Mouse (Mus musculus) forebrain, embryonic 16.5 days (tissue): Measurements from ENCODE around the gene Celf5. TPM values are rescaled to one million over a fixed set of nuclear protein-coding genes. Genes with fewer than 3 reads are reported as not detected.

Source experiments
- ATAC-seq: fragments of 200-750 bp; cut with Nextera tagmentation; 2 replicates; pipeline ENCODE4 v1.8.0; 2017; ENCODE audit warnings: mild to moderate bottlenecking, moderate library complexity
- H3K27ac ChIP-seq: fragments of 300-500 bp; sonication (generic); 2 replicates; pipeline ENCODE4 v1.5.1; 2014; ENCODE audit warnings: low read length, control low read depth
- H3K27me3 ChIP-seq: fragments of 300-500 bp; sonication (generic); replicated peaks from 2 replicates; pipeline ENCODE4 v1.6.1; 2014; ENCODE audit warnings: low read length; ENCODE audit not compliant: control insufficient read depth, insufficient read depth
- H3K36me3 ChIP-seq: fragments of 300-500 bp; sonication (generic); 2 replicates; pipeline ENCODE4 v1.6.1; 2014; ENCODE audit not compliant: control insufficient read depth, insufficient read depth
- H3K4me1 ChIP-seq: fragments of 300-500 bp; sonication (generic); replicated peaks from 2 replicates; pipeline ENCODE4 v1.6.1; 2014; ENCODE audit warnings: low read length; ENCODE audit not compliant: control insufficient read depth, insufficient read depth
- H3K4me2 ChIP-seq: fragments of 300-500 bp; sonication (generic); 2 replicates; pipeline ENCODE4 v1.6.1; 2014; ENCODE audit warnings: mild to moderate bottlenecking, low read length, control low read depth
- H3K4me3 ChIP-seq: fragments of 300-500 bp; sonication (generic); replicated peaks from 2 replicates; pipeline ENCODE4 v1.5.1; 2014; ENCODE audit warnings: mild to moderate bottlenecking, low read length, control low read depth
- H3K9ac ChIP-seq: fragments of 300-500 bp; sonication (generic); replicated peaks from 2 replicates; pipeline ENCODE4 v1.6.1; 2014; ENCODE audit warnings: low read depth, low read length, control low read depth
- H3K9me3 ChIP-seq: fragments of 300-500 bp; sonication (generic); 2 replicates; pipeline ENCODE4 v1.6.1; 2016; ENCODE audit warnings: low read length; ENCODE audit not compliant: control insufficient read depth
- WGBS: fragments of 180-500 bp; shearing (Covaris S2); extraction: QIAGEN DNeasy Blood & Tissue Kit; methylation state at CpG from one replicate; pipeline ENCODE4 v1.1.7; 2014; 5-methylcytosine and 5-hydroxymethylcytosine counted together
- polyA plus RNA-seq: library from polyadenylated mRNA; unstranded; fragments of >200 nt; fragmentation: Nextera tagmentation; extraction: Ambion mirVana; gene quantifications from 2 replicates; pipeline ENCODE4 v1.2.1, GENCODE M21; 2015

The Celf5 gene
- polyA plus RNA-seq, 1 experiment from 2014 or later = 93.0 TPM

DNA sequence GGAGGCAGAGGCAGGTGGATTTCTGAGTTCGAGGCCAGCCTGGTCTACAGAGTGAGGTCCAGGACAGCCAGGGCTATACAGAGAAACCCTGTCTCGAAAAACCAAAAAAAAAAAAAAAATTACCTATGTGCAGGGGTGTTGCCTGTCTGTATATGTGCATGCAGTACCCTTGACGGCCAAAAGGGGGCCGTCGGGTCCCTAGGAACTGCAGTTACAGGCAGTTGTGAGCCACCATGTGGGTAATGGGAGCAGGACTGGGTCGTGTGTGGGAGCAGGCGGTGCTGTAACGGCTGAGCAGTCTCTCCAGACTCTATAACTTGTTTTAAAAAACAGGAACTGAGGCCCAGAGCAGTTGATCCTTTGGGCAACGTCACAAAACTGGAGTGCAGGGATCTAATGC, 1.5 kb upstream of the Celf5 start:
- no peak overlapping the region for H3K9ac ChIP-seq
- ATAC-seq = no peak
- H3K9me3 ChIP-seq = no peaks in the 10 kb centered on the region
- H3K4me1 ChIP-seq = peaks cover 30% of the 10 kb centered on the region
- H3K27me3 ChIP-seq = no peaks in the 10 kb centered on the region
- peaks cover 19% of the 10 kb centered on the region for H3K36me3 ChIP-seq
- WGBS = 25% methylated on average over 9 of the region's 9 CpGs
- peak overlapping the region; percentile 55; the same call in 1 of the 2 replicates for H3K27ac ChIP-seq
- H3K4me2 ChIP-seq = no peak overlapping the region
- no peak overlapping the region for H3K4me3 ChIP-seq

DNA sequence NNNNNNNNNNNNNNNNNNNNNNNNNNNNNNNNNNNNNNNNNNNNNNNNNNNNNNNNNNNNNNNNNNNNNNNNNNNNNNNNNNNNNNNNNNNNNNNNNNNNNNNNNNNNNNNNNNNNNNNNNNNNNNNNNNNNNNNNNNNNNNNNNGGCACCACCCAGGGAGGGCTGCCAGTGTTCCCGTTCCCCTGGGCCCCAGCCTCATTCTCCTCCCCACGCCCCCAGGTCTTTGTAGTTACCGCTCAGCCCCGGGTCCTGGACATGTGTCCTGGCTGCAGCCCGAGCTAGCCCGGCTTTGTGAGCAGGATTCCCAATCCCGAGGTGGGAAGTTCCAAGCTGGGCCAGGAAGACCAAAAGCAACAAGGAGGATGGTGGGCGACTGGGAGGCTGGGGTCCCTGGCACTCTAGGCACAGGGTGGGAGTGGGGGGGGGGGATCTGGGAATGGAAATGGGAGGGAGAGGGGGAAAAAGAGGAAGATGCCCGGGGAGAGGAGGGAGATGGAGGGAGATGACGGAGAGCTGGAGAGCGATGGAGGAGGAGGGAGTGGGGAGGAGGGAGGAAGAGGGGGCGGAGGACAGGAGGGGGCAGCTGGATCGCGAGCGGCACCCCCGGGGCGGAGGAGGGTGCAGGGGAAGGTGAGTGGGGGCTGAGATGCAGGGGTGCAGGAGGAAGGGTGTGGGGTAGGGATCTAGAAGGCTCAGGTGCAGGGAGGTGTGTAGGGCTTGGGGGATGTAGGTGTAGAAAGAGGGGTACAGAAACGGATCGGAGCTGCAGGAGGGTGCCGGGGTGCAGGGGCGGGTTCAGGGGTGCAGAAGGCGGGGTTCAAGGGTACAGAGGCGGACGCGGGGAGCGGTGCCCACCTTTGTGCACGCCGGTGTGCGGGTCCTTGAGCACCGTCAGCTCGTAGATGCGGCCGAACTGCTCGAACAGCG, 640 bp downstream of the Celf5 start:
- ATAC-seq = peak; percentile 41
- peaks cover 42% of the 10 kb centered on the region for H3K4me1 ChIP-seq
- H3K9ac ChIP-seq = peak overlapping the region; percentile 76
- peak overlapping the region; percentile 60 for H3K4me3 ChIP-seq
- under 1% methylated on average over 33 of the region's 35 CpGs for WGBS
- H3K27ac ChIP-seq = peak overlapping the region; percentile 65
- no peaks in the 10 kb centered on the region for H3K9me3 ChIP-seq
- peak overlapping the region; percentile 55 for H3K4me2 ChIP-seq
- H3K36me3 ChIP-seq = peaks cover 5% of the 10 kb centered on the region
- no peaks in the 10 kb centered on the region for H3K27me3 ChIP-seq

DNA sequence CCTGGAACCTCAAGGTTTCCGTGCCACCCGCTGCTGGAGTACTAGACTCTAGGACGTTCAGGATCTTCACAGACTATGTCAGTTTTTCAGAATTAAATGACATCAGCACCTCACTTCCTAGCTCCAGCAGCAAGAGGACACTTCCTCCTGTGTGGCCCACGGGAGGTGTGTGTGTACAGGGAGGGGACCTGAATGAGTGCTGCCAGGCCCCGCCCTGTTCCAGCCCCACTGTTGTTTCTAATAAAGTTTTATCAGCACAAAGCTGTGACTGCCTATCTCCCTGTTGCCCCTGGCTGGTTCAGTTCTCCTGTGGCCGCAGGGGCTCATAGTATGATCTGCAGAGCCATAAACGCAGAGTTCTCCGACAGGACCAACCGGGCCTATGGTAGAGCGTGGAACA, 8.0 kb downstream of the Celf5 start:
- WGBS = 86% methylated on average over 10 of the region's 10 CpGs
- no peak overlapping the region for H3K9ac ChIP-seq

DNA sequence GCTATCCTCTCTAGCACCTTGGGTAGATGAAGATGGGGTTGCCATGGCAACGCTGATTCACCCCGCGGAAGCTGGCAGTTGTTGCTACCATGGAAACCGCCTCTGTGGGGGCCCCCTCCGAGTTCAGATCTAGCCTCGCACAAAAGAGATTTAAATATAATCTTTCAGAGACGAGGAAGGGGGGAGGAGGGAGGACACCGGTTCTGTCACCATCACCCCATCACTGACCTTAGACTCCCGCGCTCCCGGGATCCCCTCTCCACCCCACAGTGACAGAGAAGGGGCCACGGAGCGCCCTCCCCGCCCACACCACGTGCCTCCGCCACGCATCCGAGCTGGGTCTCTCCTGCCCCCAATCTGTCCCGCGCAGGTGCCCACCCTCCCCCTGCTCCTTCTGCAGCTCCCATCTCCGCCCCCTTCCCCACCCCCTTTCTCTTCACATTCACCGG, 9.5 kb downstream of the Celf5 start:
- ATAC-seq = peak; percentile 88
- Histone ChIP-seq H3K4me3 (peak overlapping the region; percentile 46), H3K27ac (peak overlapping the region; percentile 88), H3K9ac (peak overlapping the region; percentile 66), H3K4me1 (peaks cover 56% of the 10 kb centered on the region), H3K9me3 (no peaks in the 10 kb centered on the region), H3K4me2 (peak overlapping the region; percentile 70), H3K36me3 (no peaks in the 10 kb centered on the region), H3K27me3 (no peaks in the 10 kb centered on the region)
- WGBS = under 1% methylated on average over 22 of the region's 22 CpGs

More for the DNA sequence above, 8.0 kb downstream of the Celf5 start:
- no peaks in the 10 kb centered on the region for H3K36me3 ChIP-seq
- peaks cover 58% of the 10 kb centered on the region for H3K4me1 ChIP-seq
- ATAC-seq = no peak
- H3K4me3 ChIP-seq = no peak overlapping the region
- no peaks in the 10 kb centered on the region for H3K9me3 ChIP-seq
- H3K4me2 ChIP-seq = no peak overlapping the region
- peak overlapping the region; percentile 88 for H3K27ac ChIP-seq
- H3K27me3 ChIP-seq = no peaks in the 10 kb centered on the region

DNA sequence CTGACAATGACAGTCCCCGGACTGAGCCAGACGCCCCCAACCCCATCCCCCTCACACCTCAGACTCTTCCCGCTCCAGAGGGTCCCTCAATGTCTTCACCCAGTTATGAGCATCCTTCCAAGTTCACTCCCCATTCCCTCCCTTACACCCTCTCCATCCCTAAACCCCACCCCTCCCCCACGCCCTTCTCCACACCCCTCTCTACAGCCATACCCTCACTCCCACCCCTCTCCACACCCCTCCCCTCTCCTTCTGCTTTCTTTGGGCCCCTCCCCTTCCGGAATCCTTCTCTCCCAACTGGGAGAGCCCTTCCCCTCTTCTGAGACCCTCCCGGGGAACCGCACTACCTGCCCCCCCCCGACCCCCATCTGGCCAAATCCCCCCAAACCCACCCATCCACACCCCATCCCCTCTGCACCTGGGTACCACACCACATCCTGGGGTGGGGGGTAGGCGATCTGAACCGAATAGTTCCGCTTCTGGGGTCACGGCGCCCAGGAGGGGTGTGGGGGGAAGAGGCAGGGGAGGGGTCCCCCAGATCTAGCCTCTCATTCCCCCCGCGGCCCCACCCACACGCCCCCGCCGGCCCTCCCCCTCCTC, 10.0 kb downstream of the Celf5 start:
- Histone ChIP-seq H3K36me3 (no peaks in the 10 kb centered on the region), H3K4me3 (peak overlapping the region; percentile 46), H3K4me2 (peak overlapping the region; percentile 70), H3K9ac (peak overlapping the region; percentile 66), H3K27me3 (no peaks in the 10 kb centered on the region), H3K9me3 (no peaks in the 10 kb centered on the region), H3K27ac (peak overlapping the region; percentile 88), H3K4me1 (peaks cover 51% of the 10 kb centered on the region)
- WGBS = 5% methylated on average over 13 of the region's 18 CpGs
- peak; percentile 52 for ATAC-seq

DNA sequence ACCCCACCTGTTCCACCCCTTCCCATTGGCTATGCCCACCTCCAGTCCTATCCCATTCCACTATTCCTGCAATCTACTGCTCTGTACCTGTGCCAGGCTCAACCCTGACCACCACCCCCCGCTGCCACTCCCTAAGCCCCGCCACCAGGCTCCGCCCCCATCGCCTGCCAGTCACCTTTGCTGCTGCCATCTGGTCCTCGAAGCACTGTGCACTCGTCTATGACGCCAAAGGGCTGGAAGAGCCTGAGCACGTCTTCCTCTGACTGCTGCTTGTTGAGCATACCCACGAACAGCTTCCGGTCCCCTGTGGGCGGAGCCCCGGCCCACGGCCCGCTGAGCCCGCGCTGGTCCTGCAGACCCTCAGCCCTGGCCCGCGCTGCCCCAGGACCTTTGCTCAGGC, 12.1 kb downstream of the Celf5 start:
- Histone ChIP-seq H3K36me3 (peaks cover 3% of the 10 kb centered on the region; the same call in 1 of the 2 replicates), H3K4me2 (no peak overlapping the region), H3K27ac (no peak overlapping the region), H3K9ac (no peak overlapping the region), H3K9me3 (no peaks in the 10 kb centered on the region), H3K4me3 (no peak overlapping the region), H3K4me1 (peaks cover 44% of the 10 kb centered on the region), H3K27me3 (no peaks in the 10 kb centered on the region)
- no peak for ATAC-seq
- WGBS = 55% methylated on average over 18 of the region's 18 CpGs

DNA sequence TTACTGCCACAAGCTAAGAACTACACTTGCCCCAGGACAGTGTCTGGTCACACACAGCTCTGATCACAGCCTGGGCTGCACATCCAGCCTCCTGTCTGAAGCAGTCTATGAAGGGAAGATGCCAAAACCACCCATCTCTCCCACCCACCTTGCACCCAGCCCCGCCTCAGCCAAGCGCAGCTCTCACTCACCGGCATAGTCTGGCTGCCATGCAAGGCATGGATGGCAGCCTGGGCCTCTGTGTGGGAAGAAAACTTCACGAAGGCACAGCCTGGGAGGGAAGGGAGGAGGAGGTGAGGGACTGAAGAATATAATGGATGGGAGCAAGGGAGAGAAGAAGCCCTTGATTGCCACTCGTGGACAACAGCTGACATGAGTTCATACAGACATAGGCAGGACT, 13.3 kb downstream of the Celf5 start:
- H3K9ac ChIP-seq = no peak overlapping the region
- 0 out of 2 replicates have a peak, but pooled peaks cover 1% of the 10 kb centered on the region for H3K27me3 ChIP-seq
- no peak overlapping the region for H3K4me3 ChIP-seq
- peaks cover 42% of the 10 kb centered on the region for H3K4me1 ChIP-seq
- peaks cover 3% of the 10 kb centered on the region; the same call in 1 of the 2 replicates for H3K36me3 ChIP-seq
- no peaks in the 10 kb centered on the region for H3K9me3 ChIP-seq
- no peak for ATAC-seq
- 84% methylated on average over 5 of the region's 5 CpGs for WGBS
- no peak overlapping the region for H3K27ac ChIP-seq
- no peak overlapping the region for H3K4me2 ChIP-seq

DNA sequence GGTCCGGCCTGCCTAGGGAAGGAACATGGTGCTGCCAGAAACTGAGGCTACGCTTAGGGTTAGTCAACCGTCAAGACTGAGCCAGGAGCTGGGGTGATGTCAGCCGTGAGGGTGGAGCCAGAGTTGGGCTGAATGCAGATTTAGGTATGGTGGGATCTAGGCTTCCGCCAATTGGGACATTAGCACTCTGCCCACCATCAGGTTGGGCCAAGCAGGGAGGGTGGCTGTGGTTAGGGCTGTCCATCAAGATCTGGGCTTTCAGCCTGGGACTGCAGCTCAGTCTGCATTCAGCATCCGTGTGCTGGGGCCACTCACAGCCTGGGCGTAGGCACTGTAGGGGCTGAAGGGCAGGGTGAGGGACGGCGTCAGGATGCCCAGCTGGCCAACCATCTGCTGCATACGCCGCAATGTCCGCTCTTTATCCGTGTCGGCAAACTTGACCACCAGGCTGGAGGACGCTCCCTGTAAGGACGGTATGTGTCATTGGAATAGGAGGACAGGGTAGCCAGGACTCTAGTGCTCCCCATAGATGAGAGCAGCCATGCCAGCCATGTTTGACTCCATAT, 14.8 kb downstream of the Celf5 start:
- H3K27me3 ChIP-seq = peaks cover 11% of the 10 kb centered on the region

DNA sequence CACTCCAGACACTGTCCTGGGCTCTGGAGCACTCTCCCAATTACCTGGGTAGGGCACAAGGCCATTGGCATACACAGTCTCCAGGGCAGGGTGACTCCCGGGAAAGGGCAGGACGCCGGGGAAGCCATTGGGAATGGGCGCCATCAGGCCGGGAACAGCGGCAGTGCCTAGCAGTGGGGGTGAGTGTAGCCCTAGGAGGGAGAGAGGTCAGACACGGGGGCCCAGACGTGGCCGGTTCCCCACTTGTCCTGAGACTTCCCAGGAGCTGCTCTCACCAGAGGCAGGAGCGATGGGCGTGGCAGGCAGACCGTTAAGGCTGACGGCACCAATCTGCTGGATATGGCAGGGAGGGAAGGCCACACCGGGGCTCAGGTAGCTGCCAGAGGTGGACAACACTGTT, 15.6 kb downstream of the Celf5 start:
- H3K27me3 ChIP-seq = peaks cover 20% of the 10 kb centered on the region
- WGBS = 78% methylated on average over 14 of the region's 14 CpGs
- H3K4me3 ChIP-seq = no peak overlapping the region
- no peak overlapping the region for H3K9ac ChIP-seq
- H3K4me2 ChIP-seq = no peak overlapping the region
- no peaks in the 10 kb centered on the region for H3K9me3 ChIP-seq
- no peak overlapping the region for H3K27ac ChIP-seq
- H3K4me1 ChIP-seq = peaks cover 23% of the 10 kb centered on the region
- H3K36me3 ChIP-seq = peaks cover 6% of the 10 kb centered on the region; the same call in 1 of the 2 replicates
- no peak for ATAC-seq

More for the DNA sequence above, 14.8 kb downstream of the Celf5 start:
- no peak overlapping the region for H3K4me2 ChIP-seq
- no peak overlapping the region for H3K4me3 ChIP-seq
- H3K36me3 ChIP-seq = peaks cover 3% of the 10 kb centered on the region; the same call in 1 of the 2 replicates
- no peak overlapping the region for H3K27ac ChIP-seq
- peaks cover 30% of the 10 kb centered on the region for H3K4me1 ChIP-seq
- H3K9ac ChIP-seq = no peak overlapping the region
- 83% methylated on average over 16 of the region's 16 CpGs for WGBS
- H3K9me3 ChIP-seq = no peaks in the 10 kb centered on the region
- ATAC-seq = no peak
